8 mouse cellular contexts compared by ENCODE assay signal in genomic region chr3:76067920-76068319, GRCm38 (mm10). TPM values are rescaled to one million over a fixed set of nuclear protein-coding genes. Genes with fewer than 3 reads are reported as not detected.
DNase-seq lines count a peak whose midpoint lies in the region; ATAC-seq lines count a peak whose summit lies in the region.

No protein-coding gene starts in this region.

- WGBS in heart, embryonic 12.5 days, result 3% methylated on average over 3 of the region's 3 CpGs
- 4% methylated on average over 3 of the region's 3 CpGs for WGBS in large intestine, adult 2 months

- no peak overlapping the region for H3K4me2 ChIP-seq in heart, embryonic 12.5 days

- no peak for ATAC-seq in heart, embryonic 12.5 days (ENCODE audit: insufficient number of reproducible peaks, low FRiP score)

- no peak overlapping the region for H3K9ac ChIP-seq in heart, embryonic 12.5 days

- H3K4me1 ChIP-seq in heart, embryonic 12.5 days (replicated peaks), result no peaks in the 10 kb centered on the region

- DNase-seq in heart, adult 8-10 months (ENCODE audit: low spot score), result peak; percentile 68
- peak; percentile 41 for DNase-seq in right cerebral cortex, adult 18-20 months
- DNase-seq in right cerebral cortex, postnatal 14 days, result no peak
- DNase-seq in cerebellum, adult 9-10 months, result peak; percentile 91
- peak; percentile 42 for DNase-seq in large intestine, adult 2 months (ENCODE audit: low read depth, low spot score)
- DNase-seq in splenic B cell, adult 2 months (ENCODE audit: low read depth, low spot score), result peak; percentile 75
- no peak for DNase-seq in urinary bladder, adult 18-20 months (ENCODE audit: low spot score in 2 of 2)

- H3K27ac ChIP-seq in heart, embryonic 12.5 days (ENCODE audit: poor library complexity, severe bottlenecking), result no peak overlapping the region

- no peaks in the 10 kb centered on the region for H3K36me3 ChIP-seq in heart, embryonic 12.5 days
- H3K36me3 ChIP-seq in splenic B cell, adult 2 months (ENCODE audit: control insufficient read depth, insufficient read depth, low read length, poor library complexity, severe bottlenecking), result no peaks in the 10 kb centered on the region

- H3K9me3 ChIP-seq in heart, embryonic 12.5 days (replicated peaks), result no peaks in the 10 kb centered on the region

- H3K27me3 ChIP-seq in heart, embryonic 12.5 days (replicated peaks), result no peaks in the 10 kb centered on the region
- H3K27me3 ChIP-seq in splenic B cell, adult 2 months (ENCODE audit: control insufficient read depth, insufficient read depth, low read length, poor library complexity, severe bottlenecking), result no peaks in the 10 kb centered on the region

- no peak overlapping the region for H3K4me3 ChIP-seq in heart, embryonic 12.5 days

RNA-seq across cellular contexts. Expression of gene Fstl5, which starts 6.2 kb away (rescaled TPM):
- not detected for total RNA-seq in heart, adult 8-10 months (2022)
- polyA plus RNA-seq in heart, embryonic 12.5 days (2016; fragmentation: Nextera tagmentation; extraction: Ambion mirVana), result 0.05 TPM in 1 of 2 replicates, not detected in the other
- polyA plus RNA-seq in large intestine, adult 2 months (2012; rRNA removed), result 0.20 and 0.21 TPM in 2 replicates

Comparison
In these comparisons a context has a peak if more than half of its experiments do, and no peak if none do; other contexts are left out.
1. DNase-seq: peak in heart, adult 8-10 months (single experiment), right cerebral cortex, adult 18-20 months (single experiment), cerebellum, adult 9-10 months (single experiment), large intestine, adult 2 months (single experiment) and splenic B cell, adult 2 months (single experiment); none in right cerebral cortex, postnatal 14 days (single experiment) and urinary bladder, adult 18-20 months (0 of 2).